In the genomic region with DNA sequence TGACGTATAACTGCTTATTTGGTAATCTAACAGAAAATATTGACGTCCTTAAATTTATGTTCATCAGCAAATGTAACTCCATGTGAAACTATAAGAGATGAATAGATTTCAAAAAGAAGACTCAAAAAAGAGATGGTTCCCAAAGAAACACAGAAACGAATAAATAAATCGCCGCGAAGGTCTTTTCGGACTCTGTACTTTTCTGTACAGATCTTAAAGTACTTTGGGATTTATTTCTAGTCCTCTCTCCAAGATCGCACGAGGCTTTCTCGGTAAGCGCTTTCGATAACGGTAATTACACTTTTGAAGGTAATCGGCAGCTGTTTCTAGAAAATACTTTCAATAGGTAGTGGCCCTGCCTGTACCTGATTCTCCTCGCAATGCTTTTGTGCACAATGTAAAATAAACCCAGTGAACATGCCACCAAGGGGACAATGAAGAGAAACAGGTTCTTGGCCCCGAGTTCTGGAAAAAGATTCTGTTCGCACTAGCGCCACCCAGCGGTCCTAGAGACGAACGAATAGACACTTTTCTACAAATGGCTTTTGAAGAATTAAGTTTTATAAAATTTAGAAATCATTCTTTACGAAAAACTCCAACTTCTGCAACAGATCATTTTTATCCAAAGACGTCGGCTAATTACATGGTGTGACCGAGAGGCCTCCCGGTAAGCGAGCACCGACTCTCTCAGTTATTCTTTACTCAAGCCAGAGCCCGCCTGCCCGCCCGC, we compare ENCODE assay signal across 8 mouse cellular contexts. TPM values are rescaled to one million over a fixed set of nuclear protein-coding genes. Genes with fewer than 3 reads are reported as not detected.
DNase-seq lines count a peak whose midpoint lies in the region; ATAC-seq and TF ChIP-seq lines count a peak whose summit lies in the region.

No protein-coding gene starts in this region.

- no peak for TF ChIP-seq EP300 in liver, postnatal 0 days (IDR thresholded peaks at IDR 0.05; ENCODE audit: low read depth)

- peak overlapping the region; percentile 62 for H3K4me3 ChIP-seq in forebrain, embryonic 10.5 days
- H3K4me3 ChIP-seq in intestine, embryonic 14.5 days (ENCODE audit: low read depth, low read length), result peak overlapping the region; percentile 52
- peak overlapping the region; percentile 61 for H3K4me3 ChIP-seq in liver, postnatal 0 days (ENCODE audit: low read depth, low read length)

- H3K9me3 ChIP-seq in forebrain, embryonic 10.5 days, result no peaks in the 10 kb centered on the region
- no peaks in the 10 kb centered on the region for H3K9me3 ChIP-seq in intestine, embryonic 14.5 days (ENCODE audit: control insufficient read depth, low read length)
- no peaks in the 10 kb centered on the region for H3K9me3 ChIP-seq in liver, postnatal 0 days (ENCODE audit: low read length)

- peak overlapping the region; percentile 65 for H3K9ac ChIP-seq in intestine, embryonic 14.5 days (ENCODE audit: low read length)
- H3K9ac ChIP-seq in liver, postnatal 0 days (replicated peaks), result peak overlapping the region; percentile 70

- peak overlapping the region; percentile 78 for H3K27ac ChIP-seq in forebrain, embryonic 10.5 days
- H3K27ac ChIP-seq in intestine, embryonic 14.5 days (ENCODE audit: low read depth), result peak overlapping the region; percentile 81
- H3K27ac ChIP-seq in liver, postnatal 0 days (ENCODE audit: low read depth), result peak overlapping the region; percentile 90

- 1% methylated on average over 31 of the region's 31 CpGs for WGBS in forebrain, embryonic 10.5 days
- 2% methylated on average over 31 of the region's 31 CpGs for WGBS in intestine, embryonic 14.5 days
- 2% methylated on average over 31 of the region's 31 CpGs for WGBS in liver, postnatal 0 days (ENCODE audit: insufficient replicate concordance)

- peak overlapping the region; percentile 63 for H3K4me2 ChIP-seq in intestine, embryonic 14.5 days (ENCODE audit: low read length)
- H3K4me2 ChIP-seq in liver, postnatal 0 days (ENCODE audit: low read depth, low read length), result peak overlapping the region; percentile 70

- ATAC-seq in intestine, embryonic 14.5 days (replicated peaks; ENCODE audit: low FRiP score, low TSS enrichment, low read depth), result no peak
- peak; percentile 11; the same call in 1 of the 2 replicates for ATAC-seq in liver, postnatal 0 days
- ATAC-seq in activated CD4-positive, CD25-positive, alpha-beta regulatory T cell, adult 4 months, result no peak

- peaks cover 100% of the 10 kb centered on the region for H3K27me3 ChIP-seq in forebrain, embryonic 10.5 days (ENCODE audit: poor library complexity, severe bottlenecking)
- H3K27me3 ChIP-seq in intestine, embryonic 14.5 days (replicated peaks; ENCODE audit: control insufficient read depth, insufficient read depth, low read length), result peaks cover 96% of the 10 kb centered on the region
- H3K27me3 ChIP-seq in liver, postnatal 0 days (ENCODE audit: insufficient read depth, low read length), result peaks cover 85% of the 10 kb centered on the region

- peak; percentile 70 for DNase-seq in left cerebral cortex, postnatal 4 days
- DNase-seq in left cerebral cortex, postnatal 10 days (ENCODE audit: extremely low spot score in 1 of 2, low spot score in 2 of 2), result no peak
- DNase-seq in adrenal gland, postnatal 25 days, result peak; percentile 58
- peak; percentile 78 for DNase-seq in forebrain, embryonic 10.5 days (ENCODE audit: extremely low spot score, low spot score)
- DNase-seq in intestine, embryonic 14.5 days (ENCODE audit: low spot score), result peak; percentile 89
- DNase-seq in liver, postnatal 0 days, result peak; percentile 72
- peak; percentile 91 for DNase-seq in retina, embryonic 14.5 days (ENCODE audit: low spot score)

- peaks cover 60% of the 10 kb centered on the region for H3K4me1 ChIP-seq in forebrain, embryonic 10.5 days
- H3K4me1 ChIP-seq in intestine, embryonic 14.5 days (replicated peaks; ENCODE audit: control insufficient read depth, insufficient read depth, low read length), result 0 out of 2 replicates have a peak, but pooled peaks cover 6% of the 10 kb centered on the region
- H3K4me1 ChIP-seq in liver, postnatal 0 days (ENCODE audit: insufficient read depth), result peaks cover 20% of the 10 kb centered on the region

- peak; percentile 65 for TF ChIP-seq CTCF in liver, postnatal 0 days (IDR thresholded peaks at IDR 0.05; ENCODE audit: low read depth)

- intact Hi-C loops in left cerebral cortex, postnatal 4 days (cut with DNase I), result no loop called here
- intact Hi-C loops in left cerebral cortex, postnatal 10 days (cut with DNase I), result loop anchor here (5.0 kb wide), 2 partner anchors 928 to 1018 kb away; no protein-coding TSS in a partner anchor

- H3K36me3 ChIP-seq in forebrain, embryonic 10.5 days (replicated peaks), result no peaks in the 10 kb centered on the region
- H3K36me3 ChIP-seq in intestine, embryonic 14.5 days (ENCODE audit: control insufficient read depth, insufficient read depth, low read length), result no peaks in the 10 kb centered on the region
- H3K36me3 ChIP-seq in liver, postnatal 0 days (replicated peaks; ENCODE audit: insufficient read depth, low read length), result no peaks in the 10 kb centered on the region

RNA-seq across cellular contexts. Expression of gene Foxa1, which starts 1.9 kb away (rescaled TPM):
- total RNA-seq in left cerebral cortex, postnatal 4 days (2021), result not detected
- total RNA-seq in left cerebral cortex, postnatal 10 days (2021), result not detected
- total RNA-seq in adrenal gland, postnatal 25 days (2021), result not detected in 2 replicates
- polyA plus RNA-seq in forebrain, embryonic 10.5 days (2016; fragmentation: Nextera tagmentation; extraction: Ambion mirVana), result 0.17 and 0.61 TPM in 2 replicates
- polyA plus RNA-seq in intestine, embryonic 14.5 days (2014; fragmentation: Nextera tagmentation; extraction: Ambion mirVana), result 8.3 and 8.4 TPM in 2 replicates
- polyA plus RNA-seq in liver, postnatal 0 days (2015; fragmentation: Nextera tagmentation; extraction: Ambion mirVana), result 1.5 and 2.3 TPM in 2 replicates
- not detected for polyA plus RNA-seq in activated CD4-positive, CD25-positive, alpha-beta regulatory T cell, adult 4 months (2017; shearing (Covaris generic))

RNA-seq across cellular contexts. Expression of gene Ttc6, which starts 19.1 kb away (rescaled TPM):
- total RNA-seq in left cerebral cortex, postnatal 4 days (2021), result 1 to 10 TPM; 1.1 to 1.4 TPM
- total RNA-seq in left cerebral cortex, postnatal 10 days (2021), result 1 to 10 TPM in 1 of 2 experiments, under 1 TPM in 1; 0.62 to 1.2 TPM
- total RNA-seq in adrenal gland, postnatal 25 days (2021), result not detected in 2 replicates
- polyA plus RNA-seq in forebrain, embryonic 10.5 days (2016; fragmentation: Nextera tagmentation; extraction: Ambion mirVana), result 0.21 and 0.43 TPM in 2 replicates
- polyA plus RNA-seq in intestine, embryonic 14.5 days (2014; fragmentation: Nextera tagmentation; extraction: Ambion mirVana), result 1.7 and 2.6 TPM in 2 replicates
- 0.08 and 0.09 TPM in 2 replicates for polyA plus RNA-seq in liver, postnatal 0 days (2015; fragmentation: Nextera tagmentation; extraction: Ambion mirVana)
- polyA plus RNA-seq in activated CD4-positive, CD25-positive, alpha-beta regulatory T cell, adult 4 months (2017; shearing (Covaris generic)), result under 1 TPM in 1 of 2 experiments, not detected in 1; 0.09 TPM

Comparison
In these comparisons a context has a peak if more than half of its experiments do, and no peak if none do; other contexts are left out.
1. DNase-seq: peak in left cerebral cortex, postnatal 4 days (single experiment), adrenal gland, postnatal 25 days (single experiment), forebrain, embryonic 10.5 days (single experiment), intestine, embryonic 14.5 days (single experiment), liver, postnatal 0 days (single experiment) and retina, embryonic 14.5 days (single experiment); none in left cerebral cortex, postnatal 10 days (0 of 2).
2. Peak in every context shown above with its lines, with median percentiles within 50 percentile points of each other: H3K27ac ChIP-seq and H3K4me3 ChIP-seq.